Mouse (Mus musculus) embryonic facial prominence, embryonic 11.5 days (tissue): ENCODE results near the gene Dcaf12. TPM values are rescaled to one million over a fixed set of nuclear protein-coding genes. Genes with fewer than 3 reads are reported as not detected.

Experiments
- ATAC-seq: fragments of 200-750 bp; cut with Nextera tagmentation; replicated peaks from 2 replicates; pipeline ENCODE4 v1.8.0; 2017; ENCODE audit warnings: low read depth; ENCODE audit not compliant: insufficient number of reproducible peaks, low FRiP score, low TSS enrichment
- DNase-seq: peaks from one replicate; pipeline ENCODE4 v3.0.0-alpha.2; 2015; ENCODE audit warnings: low spot score
- H3K27ac ChIP-seq: fragments of 300-500 bp; sonication (generic); replicated peaks from 2 replicates; pipeline ENCODE4 v1.5.1; 2014; ENCODE audit warnings: mild to moderate bottlenecking, low read depth, low read length, control low read depth
- H3K27me3 ChIP-seq: fragments of 300-500 bp; sonication (generic); 2 replicates; pipeline ENCODE4 v1.6.1; 2014; ENCODE audit warnings: mild to moderate bottlenecking, low read length, moderate library complexity, mixed read lengths; ENCODE audit not compliant: control insufficient read depth, insufficient read depth
- H3K36me3 ChIP-seq: fragments of 300-500 bp; sonication (generic); replicated peaks from 2 replicates; pipeline ENCODE4 v1.6.1; 2014; ENCODE audit warnings: low read depth, mild to moderate bottlenecking, low read length, moderate library complexity, mixed read lengths; ENCODE audit not compliant: control insufficient read depth, insufficient read depth
- H3K4me1 ChIP-seq: fragments of 300-500 bp; sonication (generic); 2 replicates; pipeline ENCODE4 v1.6.1; 2014; ENCODE audit warnings: low read length, mixed read lengths; ENCODE audit not compliant: control insufficient read depth, insufficient read depth
- H3K4me2 ChIP-seq: fragments of 300-500 bp; sonication (generic); 2 replicates; pipeline ENCODE4 v1.6.1; 2014; ENCODE audit warnings: low read depth, mild to moderate bottlenecking, control low read depth, low read length, moderate library complexity
- H3K4me3 ChIP-seq: fragments of 300-500 bp; sonication (generic); 2 replicates; pipeline ENCODE4 v1.5.1; 2014; ENCODE audit warnings: low read depth, low read length, control low read depth
- H3K9ac ChIP-seq: fragments of 300-500 bp; sonication (generic); replicated peaks from 2 replicates; pipeline ENCODE4 v1.6.1; 2014; ENCODE audit warnings: mild to moderate bottlenecking, control low read depth, low read length
- H3K9me3 ChIP-seq: fragments of 300-500 bp; sonication (generic); replicated peaks from 2 replicates; pipeline ENCODE4 v1.6.1; 2016; ENCODE audit warnings: mild to moderate bottlenecking, low read length, inconsistent platforms, mixed read lengths; ENCODE audit not compliant: control insufficient read depth
- WGBS: fragments of 180-500 bp; shearing (Covaris S2); extraction: QIAGEN DNeasy Blood & Tissue Kit; methylation state at CpG from one replicate; pipeline ENCODE4 v1.1.7; 2014; 5-methylcytosine and 5-hydroxymethylcytosine counted together
- polyA plus RNA-seq: library from polyadenylated mRNA; unstranded; fragments of >200 nt; fragmentation: Nextera tagmentation; extraction: Ambion mirVana; gene quantifications from 2 replicates; pipeline ENCODE4 v1.2.1, GENCODE M21; 2014

The Dcaf12 gene
- 48.3 and 51.3 TPM in 2 replicates for polyA plus RNA-seq

- peak; percentile 96 for DNase-seq
- peak; percentile 93 for ATAC-seq
- WGBS = under 1% methylated on average over 70 of the region's 70 CpGs
Measured at GRCm38 (mm10) chr4:41314141-41315129, at the start of gene Dcaf12. Dcaf12 (minus strand) TSS chr4:41314889.

GRCm38 (mm10) chr4:41361059-41361458, 46.4 kb upstream of the Dcaf12 start:
- Histone ChIP-seq H3K9ac (no peak overlapping the region), H3K4me3 (no peak overlapping the region), H3K27me3 (no peaks in the 10 kb centered on the region), H3K4me2 (no peak overlapping the region), H3K9me3 (no peaks in the 10 kb centered on the region), H3K4me1 (no peaks in the 10 kb centered on the region), H3K36me3 (no peaks in the 10 kb centered on the region), H3K27ac (no peak overlapping the region)
- 95% methylated on average over 3 of the region's 3 CpGs for WGBS
- DNase-seq (no peak), ATAC-seq (no peak)

More at GRCm38 (mm10) chr4:41314141-41315129, at the start of gene Dcaf12:
- H3K4me3 ChIP-seq = peak within 1 kb of the TSS; percentile 97
- no peaks in the 10 kb centered on the region for H3K36me3 ChIP-seq
- H3K9ac ChIP-seq = peak within 1 kb of the TSS; percentile 95
- H3K4me2 ChIP-seq = peak within 1 kb of the TSS; percentile 65
- no peaks in the 10 kb centered on the region for H3K4me1 ChIP-seq
- no peaks in the 10 kb centered on the region for H3K9me3 ChIP-seq
- no peaks in the 10 kb centered on the region for H3K27me3 ChIP-seq
- H3K27ac ChIP-seq = peak within 1 kb of the TSS; percentile 78

- Histone ChIP-seq H3K9me3 (no peaks in the 10 kb centered on the region), H3K27me3 (no peaks in the 10 kb centered on the region), H3K4me3 (no peak overlapping the region), H3K27ac (no peak overlapping the region), H3K36me3 (no peaks in the 10 kb centered on the region), H3K9ac (no peak overlapping the region), H3K4me1 (no peaks in the 10 kb centered on the region), H3K4me2 (no peak overlapping the region)
- ATAC-seq (no peak), DNase-seq (no peak)
- 93% methylated on average over 7 of the region's 7 CpGs for WGBS
Measured at GRCm38 (mm10) chr4:41359358-41359757, 44.7 kb upstream of the Dcaf12 start.

GRCm38 (mm10) chr4:41358669-41359068, 44.0 kb upstream of the Dcaf12 start:
- H3K36me3 ChIP-seq = no peaks in the 10 kb centered on the region
- ATAC-seq = no peak
- 87% methylated on average over 2 of the region's 2 CpGs for WGBS

GRCm38 (mm10) chr4:41357154-41357553, 42.5 kb upstream of the Dcaf12 start:
- DNase-seq (no peak), ATAC-seq (no peak)
- Histone ChIP-seq H3K4me1 (no peaks in the 10 kb centered on the region), H3K36me3 (peaks cover 3% of the 10 kb centered on the region; the same call in 1 of the 2 replicates), H3K4me3 (no peak overlapping the region), H3K27me3 (no peaks in the 10 kb centered on the region), H3K27ac (no peak overlapping the region), H3K9ac (no peak overlapping the region), H3K9me3 (no peaks in the 10 kb centered on the region), H3K4me2 (no peak overlapping the region)
- 56% methylated on average over 2 of the region's 2 CpGs for WGBS

More at GRCm38 (mm10) chr4:41358669-41359068, 44.0 kb upstream of the Dcaf12 start:
- H3K4me3 ChIP-seq = no peak overlapping the region
- H3K27ac ChIP-seq = no peak overlapping the region
- no peaks in the 10 kb centered on the region for H3K4me1 ChIP-seq
- H3K9ac ChIP-seq = no peak overlapping the region
- DNase-seq = no peak
- H3K4me2 ChIP-seq = no peak overlapping the region
- H3K27me3 ChIP-seq = no peaks in the 10 kb centered on the region
- H3K9me3 ChIP-seq = no peaks in the 10 kb centered on the region

- Histone ChIP-seq H3K4me2 (no peak overlapping the region), H3K27ac (no peak overlapping the region), H3K4me3 (no peak overlapping the region), H3K36me3 (peaks cover 3% of the 10 kb centered on the region; the same call in 1 of the 2 replicates), H3K4me1 (no peaks in the 10 kb centered on the region), H3K27me3 (no peaks in the 10 kb centered on the region), H3K9me3 (no peaks in the 10 kb centered on the region), H3K9ac (no peak overlapping the region)
- WGBS = 81% methylated on average over 1 of the region's 1 CpGs
- no peak for ATAC-seq
- no peak for DNase-seq
Measured at GRCm38 (mm10) chr4:41353265-41353664, 38.6 kb upstream of the Dcaf12 start.

GRCm38 (mm10) chr4:41352758-41353157, 38.1 kb upstream of the Dcaf12 start:
- peaks cover 3% of the 10 kb centered on the region; the same call in 1 of the 2 replicates for H3K36me3 ChIP-seq

GRCm38 (mm10) chr4:41349199-41349591, 34.5 kb upstream of the Dcaf12 start:
- Histone ChIP-seq H3K9me3 (no peaks in the 10 kb centered on the region), H3K27me3 (no peaks in the 10 kb centered on the region), H3K9ac (peak overlapping the region; percentile 69), H3K36me3 (peaks cover 3% of the 10 kb centered on the region; the same call in 1 of the 2 replicates), H3K4me3 (peak overlapping the region; percentile 79), H3K4me2 (peak overlapping the region; percentile 34), H3K4me1 (no peaks in the 10 kb centered on the region), H3K27ac (peak overlapping the region; percentile 63)
- under 1% methylated on average over 28 of the region's 28 CpGs for WGBS
- ATAC-seq (peak; percentile 71), DNase-seq (no peak)

More at GRCm38 (mm10) chr4:41352758-41353157, 38.1 kb upstream of the Dcaf12 start:
- DNase-seq = no peak
- Histone ChIP-seq H3K4me3 (no peak overlapping the region), H3K4me2 (no peak overlapping the region), H3K27ac (no peak overlapping the region), H3K9me3 (no peaks in the 10 kb centered on the region), H3K9ac (no peak overlapping the region), H3K4me1 (no peaks in the 10 kb centered on the region), H3K27me3 (no peaks in the 10 kb centered on the region)
- ATAC-seq = no peak
- WGBS = 96% methylated on average over 4 of the region's 4 CpGs
